Mouse (Mus musculus) layer of hippocampus, adult 18-20 months (tissue): ENCODE measurements around the gene Slc8a1. TPM values are rescaled to one million over a fixed set of nuclear protein-coding genes. Genes with fewer than 3 reads are reported as not detected.

Experiments used
- DNase-seq, 2 experiments: peaks; one replicate each; pipeline ENCODE4 v3.0.0; 2022; ENCODE audit warnings: low spot score in 2 of 2
- total RNA-seq, 2 experiments: library from RNA; stranded (reverse); gene quantifications; 2 replicates each; pipeline ENCODE4 v1.2.3; 2021

The Slc8a1 gene
- total RNA-seq, 2 experiments from 2014 or later, result 295 to 301 TPM

DNA sequence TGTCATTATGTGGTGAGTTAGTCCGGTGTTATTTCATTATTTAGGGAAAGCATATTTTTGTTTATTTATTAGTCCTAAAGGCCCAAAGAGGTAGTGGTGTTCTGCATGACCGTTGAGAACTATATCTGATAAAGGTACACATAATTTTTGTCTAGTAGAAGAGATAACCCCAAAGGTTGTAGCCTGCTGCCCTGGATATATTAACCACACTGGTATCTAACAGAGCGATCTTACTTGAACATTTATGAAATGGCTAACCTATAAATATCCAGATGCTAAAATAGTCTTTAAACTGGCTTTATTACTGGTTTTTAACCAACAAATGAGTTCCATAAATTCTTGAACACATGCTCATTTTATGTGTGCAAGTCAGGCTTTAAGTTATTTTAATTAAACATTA, 161.3 kb downstream of the Slc8a1 start:
- no peak for DNase-seq

DNA sequence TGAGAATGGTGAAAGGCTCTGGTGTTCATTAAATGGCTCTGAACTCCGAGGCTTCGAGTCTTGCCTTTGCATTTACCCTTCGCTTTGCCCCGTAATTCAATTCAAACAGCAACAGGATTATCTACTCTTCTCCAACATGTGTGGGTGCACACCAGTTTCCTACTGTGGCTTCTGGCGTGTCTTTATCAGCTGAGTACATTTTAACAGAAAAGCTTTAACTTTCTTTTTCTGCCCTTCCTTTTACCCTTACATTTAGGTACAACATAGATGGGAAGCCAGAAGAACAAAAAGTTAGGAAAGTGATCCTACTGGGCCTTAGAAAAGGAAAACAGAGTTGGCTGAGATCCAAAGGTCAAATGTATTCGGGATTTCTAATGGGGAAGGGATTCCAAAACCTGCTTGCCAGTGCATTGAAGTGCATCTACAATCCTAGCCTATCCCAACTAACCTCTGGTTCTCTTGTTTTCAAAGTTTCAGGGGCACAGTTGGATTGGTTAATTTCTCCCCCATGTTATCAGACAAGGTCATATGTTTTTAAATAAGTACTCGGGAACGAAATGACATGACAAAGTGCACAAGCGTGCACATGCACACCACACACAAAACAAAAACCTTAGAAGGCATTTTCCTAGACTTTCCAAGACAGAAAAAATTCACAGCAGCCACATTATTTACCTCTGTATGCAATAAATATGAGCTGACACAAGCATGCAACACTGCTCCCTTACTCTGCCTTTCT, 172.4 kb downstream of the Slc8a1 start:
- no peak for DNase-seq

DNA sequence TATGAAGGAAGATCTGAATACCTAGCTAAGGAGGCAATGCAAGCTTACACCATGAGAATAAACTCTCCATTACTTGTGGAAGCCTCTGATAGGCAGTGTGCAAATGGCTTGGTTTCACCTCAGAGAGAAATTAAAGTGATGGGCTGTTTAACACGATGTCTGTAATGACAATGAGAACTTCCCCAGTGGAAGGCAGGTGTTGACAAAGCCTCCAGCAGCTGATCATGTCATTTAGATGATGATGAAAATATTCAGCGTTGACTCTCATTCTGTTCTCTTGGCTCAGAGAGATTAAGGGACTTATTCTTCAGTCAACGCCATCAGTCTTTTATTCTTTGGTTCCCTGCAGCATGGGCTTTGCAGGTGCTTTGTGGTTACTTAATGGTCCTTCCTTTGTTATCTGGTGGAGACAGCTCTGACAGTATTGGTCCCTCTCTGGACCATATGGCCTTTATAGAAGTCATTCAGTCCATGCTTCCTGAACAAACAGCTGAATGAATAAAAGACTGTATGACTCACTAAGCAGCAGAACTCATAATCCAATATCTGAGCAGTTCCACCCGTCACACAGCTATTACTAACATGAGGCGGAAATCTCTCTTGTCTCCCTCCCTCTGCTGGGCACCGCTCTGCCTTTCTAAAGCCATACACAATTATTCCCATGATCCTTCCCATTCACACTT, 184.0 kb downstream of the Slc8a1 start:
- no peak for DNase-seq

DNA sequence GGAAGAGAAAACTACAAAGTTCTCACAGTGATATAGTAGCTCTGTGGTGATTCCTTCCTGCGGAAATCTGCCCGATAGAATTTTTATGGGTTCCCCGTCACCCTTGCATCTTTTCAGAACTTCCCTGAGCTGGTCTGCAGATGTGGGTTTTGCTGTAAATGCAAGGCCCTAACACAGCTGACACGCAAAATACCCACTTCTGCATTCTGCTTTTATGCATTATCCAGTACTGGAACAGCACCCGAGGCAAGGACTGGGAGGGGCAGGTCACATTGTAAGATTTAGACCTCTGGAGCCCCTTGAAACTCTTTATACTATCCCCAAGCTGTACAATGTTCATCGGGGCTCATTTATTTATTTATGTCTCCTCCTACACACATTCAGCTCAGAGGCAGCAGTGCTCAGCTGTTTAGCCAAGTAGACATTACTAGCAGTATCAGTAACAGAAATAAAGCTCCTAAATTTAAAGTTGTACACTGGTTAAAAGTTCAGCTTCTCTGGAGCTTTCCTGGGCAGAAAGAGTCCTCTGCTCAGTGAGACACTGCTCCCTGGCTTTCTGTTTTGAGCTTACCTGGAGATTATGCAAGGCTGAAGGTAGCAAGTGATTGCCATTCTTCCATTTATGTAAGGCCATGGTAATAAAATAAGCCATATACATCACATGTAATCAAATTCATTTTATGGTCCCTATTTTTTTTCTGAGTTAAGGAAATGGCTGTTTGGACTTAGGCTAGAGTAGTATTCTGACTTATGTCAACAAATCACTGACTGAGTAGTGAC, 186.1 kb downstream of the Slc8a1 start:
- DNase-seq, result no peak

DNA sequence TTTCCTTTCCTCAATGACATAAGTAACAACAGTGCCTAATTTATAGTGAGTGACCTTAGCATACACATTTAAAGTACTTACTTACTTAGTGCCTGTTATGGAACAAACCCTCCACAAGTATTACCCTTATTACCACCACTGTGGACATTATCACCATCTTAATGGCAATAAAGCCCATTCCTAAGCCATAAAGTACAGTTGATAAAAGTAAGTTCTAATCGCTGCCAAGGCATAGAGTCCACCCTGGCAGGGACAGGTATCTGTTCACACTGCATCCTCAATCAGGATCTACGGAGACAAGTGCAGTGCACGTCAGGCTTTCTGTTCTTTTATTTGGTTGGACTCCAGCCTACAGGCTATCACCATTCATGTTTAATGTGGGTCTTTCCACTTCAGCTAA, 187.3 kb downstream of the Slc8a1 start:
- DNase-seq, result no peak

DNA sequence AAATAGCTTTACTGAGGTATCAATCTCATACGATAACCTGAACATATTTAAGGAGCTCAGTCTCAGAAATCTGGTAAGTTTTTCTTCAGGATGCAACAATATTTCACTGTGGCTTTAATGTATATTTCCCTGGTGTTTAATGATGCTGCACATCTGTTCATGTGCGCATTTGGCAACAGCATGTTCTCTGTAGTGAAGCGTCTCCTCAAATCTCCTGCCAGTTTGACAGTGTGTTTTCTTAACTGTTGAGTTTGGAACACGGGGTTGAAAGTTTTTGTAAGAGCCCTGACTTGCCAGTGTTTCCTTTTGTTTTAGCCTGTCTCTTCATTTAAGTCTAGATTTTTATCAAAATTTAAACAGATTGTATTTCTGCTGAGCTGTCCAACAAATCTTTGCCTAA, 190.2 kb downstream of the Slc8a1 start:
- no peak for DNase-seq

DNA sequence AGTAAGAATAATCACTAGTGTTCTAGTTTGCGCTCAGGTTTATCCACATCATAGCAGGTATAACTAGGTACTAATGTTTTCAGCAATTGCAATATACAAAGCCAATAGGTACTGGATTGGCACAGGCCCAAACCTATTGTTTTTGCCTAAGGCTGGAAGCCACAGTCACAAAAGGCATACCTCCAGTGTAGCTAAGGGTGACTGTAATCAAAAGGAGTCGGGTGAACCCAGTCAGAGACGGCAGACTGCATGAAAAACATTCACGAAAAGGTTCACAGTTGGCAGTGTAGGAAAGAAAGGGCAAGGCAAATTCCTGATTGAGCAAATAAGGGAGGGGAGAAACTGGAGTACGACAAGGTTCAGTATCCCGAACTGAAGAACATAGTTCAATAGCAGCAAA, 191.7 kb downstream of the Slc8a1 start:
- DNase-seq, result no peak

DNA sequence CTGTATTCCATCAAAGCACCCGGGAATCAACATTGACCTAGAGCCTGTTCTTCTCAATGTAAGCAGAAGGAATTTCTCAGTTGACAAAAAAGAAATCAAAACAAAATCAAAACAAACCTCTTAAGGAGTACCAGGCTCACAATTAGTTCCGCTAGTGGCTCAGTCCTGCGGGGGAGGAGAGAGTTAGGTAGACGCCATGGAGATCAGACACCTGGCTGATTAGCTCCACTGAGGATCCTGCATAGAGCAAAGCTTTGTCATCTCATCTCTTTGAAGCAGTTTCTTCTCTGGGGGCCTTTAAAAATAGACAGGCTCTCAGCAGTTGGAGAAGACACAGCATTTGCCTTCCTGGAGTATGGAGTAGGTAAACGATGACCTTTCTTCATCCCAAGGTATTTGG, 192.2 kb downstream of the Slc8a1 start:
- no peak for DNase-seq

DNA sequence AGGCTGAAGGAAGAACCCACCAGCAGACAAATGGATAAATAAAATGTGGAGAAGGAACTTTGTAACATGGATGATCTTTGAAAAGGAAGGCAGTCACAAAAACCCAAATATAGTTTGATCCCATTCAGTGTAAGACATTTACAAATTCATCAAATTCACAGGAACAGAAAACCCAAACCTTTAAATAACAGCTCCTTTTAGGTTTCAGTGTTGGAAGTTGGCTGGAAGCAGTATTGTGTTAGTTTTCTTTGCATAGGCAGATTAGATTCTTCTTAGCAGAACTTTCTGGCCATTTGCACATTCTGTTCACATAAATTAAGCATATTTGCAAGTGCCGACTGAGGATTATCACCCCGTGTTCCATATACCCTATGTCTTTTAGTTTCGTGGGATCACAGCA, 193.3 kb downstream of the Slc8a1 start:
- no peak for DNase-seq

DNA sequence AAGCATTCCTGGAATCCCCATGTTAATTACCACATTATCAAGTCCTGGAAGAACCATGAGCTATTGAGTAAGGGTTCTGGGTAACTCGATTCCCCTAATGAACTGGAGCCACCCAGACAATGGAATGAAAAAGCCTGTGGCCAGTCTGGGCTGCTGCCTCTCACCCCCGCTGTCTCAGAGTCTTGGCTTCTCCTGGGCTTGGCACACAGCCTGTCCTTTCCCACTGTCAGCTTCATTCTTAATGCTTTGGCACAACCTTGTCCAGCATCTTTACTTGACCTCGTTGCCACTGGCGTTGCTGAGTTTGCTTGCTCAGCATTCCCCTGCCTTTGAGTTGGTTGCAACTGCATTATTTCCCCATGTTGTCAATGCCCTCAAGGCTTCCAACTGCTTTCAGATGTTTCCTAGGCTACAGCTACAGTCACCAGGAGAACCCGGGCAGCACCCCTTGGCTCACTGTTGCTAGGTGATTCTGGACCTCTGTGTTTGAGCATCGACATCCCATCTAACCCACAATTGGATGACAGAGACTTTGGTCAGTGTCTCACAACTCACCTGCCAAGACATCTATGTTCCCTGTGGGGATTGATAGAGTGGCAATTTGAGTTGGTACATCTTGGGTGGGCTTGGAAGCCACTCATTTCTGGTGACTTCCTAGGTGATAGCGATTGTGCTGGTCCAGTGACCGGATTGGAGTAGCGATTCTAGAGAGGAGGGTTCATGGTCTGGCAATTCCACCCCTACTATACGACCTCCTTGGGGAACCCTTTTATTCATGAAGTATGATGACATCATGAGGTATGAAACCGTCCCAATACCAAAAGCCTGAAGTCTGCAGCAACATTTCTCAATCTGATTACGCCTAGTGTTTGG, 195.6 kb downstream of the Slc8a1 start:
- DNase-seq, result peak in 1 of 2 experiments; percentile 50

DNA sequence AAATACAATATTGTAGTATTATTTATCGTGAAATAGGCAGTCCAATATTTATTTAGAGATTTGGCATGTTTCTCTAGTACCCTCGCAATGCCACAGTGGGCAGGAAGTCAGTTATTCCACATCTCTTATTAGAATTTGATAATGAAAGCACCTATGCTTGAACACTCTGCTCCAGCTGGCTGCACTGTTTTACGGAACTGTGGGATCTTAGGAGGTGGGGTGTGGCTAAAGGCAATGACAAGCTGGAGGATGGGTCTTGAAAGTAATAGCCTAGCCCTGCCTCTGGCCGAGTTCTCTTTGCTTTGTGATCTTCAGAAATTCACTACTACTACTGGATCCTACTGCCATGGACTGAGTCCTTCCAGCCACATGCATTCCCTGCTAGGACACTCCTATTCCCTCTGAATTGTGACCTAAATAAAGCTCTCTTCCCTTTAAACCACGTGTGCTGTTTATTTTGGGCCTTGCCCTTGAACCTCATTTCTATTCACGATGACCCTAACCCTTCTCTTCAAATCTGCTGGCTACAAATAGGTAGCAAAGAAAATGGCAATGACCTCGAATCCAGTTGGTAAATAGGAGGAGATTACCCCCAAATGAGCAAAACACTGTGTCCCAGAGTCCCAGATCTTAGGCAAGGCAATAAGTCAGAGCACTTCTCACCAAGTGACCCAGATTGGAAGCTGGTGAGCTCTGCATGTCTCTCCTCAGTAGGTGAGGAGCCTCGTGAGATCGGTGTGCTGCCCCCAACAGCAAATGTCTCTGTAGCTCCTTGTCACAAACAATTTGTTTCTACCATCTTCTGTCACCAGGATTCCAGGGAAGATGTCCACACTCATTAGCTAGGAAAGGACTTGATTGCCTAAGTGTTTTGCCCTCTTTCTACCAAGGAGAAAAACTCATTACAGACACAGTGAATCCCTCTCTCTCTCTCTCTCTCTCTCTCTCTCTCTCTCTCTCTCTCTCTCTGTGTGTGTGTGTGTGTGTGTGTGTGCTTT, 199.7 kb downstream of the Slc8a1 start:
- DNase-seq, result no peak

DNA sequence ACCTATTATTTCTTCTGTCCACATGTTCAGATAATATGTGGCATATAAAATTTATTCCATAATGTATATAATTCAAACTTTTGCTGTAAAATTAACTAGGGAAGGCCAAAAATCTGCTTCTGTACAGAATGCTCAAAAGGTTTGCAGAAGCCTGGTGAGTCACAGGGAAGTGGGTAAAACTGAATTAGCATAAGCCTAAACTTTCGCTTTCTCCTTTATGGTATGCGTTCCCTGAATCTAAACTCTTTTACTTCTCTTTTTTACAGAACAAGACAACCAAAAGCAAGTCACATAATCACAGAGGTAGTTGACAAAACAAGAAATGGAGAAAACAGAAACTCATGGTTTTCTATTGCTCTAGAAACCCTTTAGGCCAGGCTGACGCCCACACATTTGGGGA, 202.1 kb downstream of the Slc8a1 start:
- no peak for DNase-seq

DNA sequence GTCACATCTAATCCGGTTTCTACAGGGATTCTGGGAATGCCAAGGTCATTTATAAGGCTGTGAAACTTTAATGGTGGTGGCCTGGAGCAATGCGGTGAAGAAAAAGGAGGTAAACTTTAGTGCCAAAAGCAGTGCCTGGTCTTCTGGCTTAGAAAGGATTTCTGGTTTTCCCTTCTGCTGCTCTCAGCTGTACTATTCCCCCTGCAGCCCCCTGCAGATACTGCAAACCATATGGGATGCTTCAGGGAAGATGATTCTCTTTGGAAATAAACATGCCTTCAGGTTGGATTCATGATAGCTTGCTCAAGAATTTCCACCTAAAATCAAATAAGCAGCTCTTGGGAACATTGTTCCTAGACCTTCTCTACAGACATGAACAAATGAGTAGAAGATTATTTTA, 208.3 kb downstream of the Slc8a1 start:
- DNase-seq, result no peak

DNA sequence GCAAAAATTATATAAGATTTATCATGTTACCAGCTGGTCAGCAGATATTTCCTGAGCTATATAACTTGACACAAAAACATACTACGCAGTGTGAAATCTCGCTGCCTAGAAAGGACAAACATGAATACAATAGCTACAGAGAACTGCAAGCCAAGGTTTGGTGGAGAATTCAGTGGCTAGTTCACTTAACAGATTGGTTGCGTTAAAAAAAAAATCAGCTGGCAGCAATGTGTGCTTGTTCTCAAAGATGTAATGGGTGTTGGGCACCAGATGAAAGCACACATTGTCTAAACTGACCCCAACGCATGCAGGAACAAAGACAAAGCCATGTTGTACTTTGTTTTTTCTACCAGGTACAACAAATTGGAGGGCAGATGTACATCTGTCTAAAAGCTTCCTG, 209.2 kb downstream of the Slc8a1 start:
- peak in 1 of 2 experiments; percentile 29 for DNase-seq

DNA sequence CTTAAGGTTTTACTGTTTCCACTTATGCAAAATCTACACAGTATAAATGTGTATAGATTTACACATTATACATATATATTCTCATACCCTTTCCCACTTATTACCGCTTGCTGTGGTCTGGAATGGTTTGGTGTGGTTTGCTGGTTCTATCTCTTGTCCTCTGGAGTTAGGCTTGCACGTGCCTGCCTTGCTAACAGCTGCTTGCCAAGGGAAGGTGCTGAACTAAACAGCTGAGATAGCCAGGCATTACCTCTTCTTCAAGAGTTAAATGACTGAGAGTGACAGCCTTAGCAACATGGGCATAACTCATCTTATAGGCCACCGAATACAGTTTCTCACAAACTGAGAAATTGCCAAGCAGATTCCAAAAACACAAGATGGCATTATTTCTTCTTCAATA, 211.7 kb downstream of the Slc8a1 start:
- no peak for DNase-seq

DNA sequence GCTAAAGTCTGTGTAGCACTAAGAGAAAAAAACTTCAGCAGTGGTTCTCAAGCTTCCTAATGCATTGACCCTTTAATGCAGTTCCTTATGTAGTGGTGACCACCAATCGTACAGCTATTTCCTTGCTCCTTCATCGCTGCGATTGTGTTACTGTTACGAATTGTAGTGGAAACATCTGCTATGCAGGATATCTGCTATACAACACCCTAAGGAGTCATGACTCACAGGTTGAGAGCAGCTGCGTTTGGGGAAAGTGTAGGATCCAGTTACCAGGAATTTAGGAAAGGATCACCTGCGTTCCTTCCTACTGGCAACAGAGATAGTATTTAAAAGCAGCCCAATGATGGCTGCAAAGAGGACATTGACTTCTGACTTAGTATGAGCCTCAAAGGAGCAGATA, 213.4 kb downstream of the Slc8a1 start:
- DNase-seq, result no peak

DNA sequence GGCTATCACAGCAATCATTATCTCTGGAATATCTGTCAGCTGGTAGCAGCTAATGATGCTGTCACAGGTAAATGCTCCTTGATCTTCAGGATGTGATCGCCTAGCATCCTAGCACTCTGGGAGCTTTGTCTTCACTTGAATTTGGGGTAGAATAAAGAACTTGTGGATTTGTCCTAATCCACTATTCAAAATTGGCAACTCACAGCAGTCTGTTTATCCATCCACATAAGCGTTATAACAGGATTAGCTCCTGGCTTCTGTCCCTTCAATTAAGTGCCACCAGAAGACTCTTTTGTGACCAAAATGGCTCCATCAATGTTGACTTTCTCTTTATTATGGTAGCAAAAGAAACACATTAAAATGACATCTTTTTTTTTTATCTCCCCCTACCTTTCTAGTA, 214.2 kb downstream of the Slc8a1 start:
- no peak for DNase-seq

DNA sequence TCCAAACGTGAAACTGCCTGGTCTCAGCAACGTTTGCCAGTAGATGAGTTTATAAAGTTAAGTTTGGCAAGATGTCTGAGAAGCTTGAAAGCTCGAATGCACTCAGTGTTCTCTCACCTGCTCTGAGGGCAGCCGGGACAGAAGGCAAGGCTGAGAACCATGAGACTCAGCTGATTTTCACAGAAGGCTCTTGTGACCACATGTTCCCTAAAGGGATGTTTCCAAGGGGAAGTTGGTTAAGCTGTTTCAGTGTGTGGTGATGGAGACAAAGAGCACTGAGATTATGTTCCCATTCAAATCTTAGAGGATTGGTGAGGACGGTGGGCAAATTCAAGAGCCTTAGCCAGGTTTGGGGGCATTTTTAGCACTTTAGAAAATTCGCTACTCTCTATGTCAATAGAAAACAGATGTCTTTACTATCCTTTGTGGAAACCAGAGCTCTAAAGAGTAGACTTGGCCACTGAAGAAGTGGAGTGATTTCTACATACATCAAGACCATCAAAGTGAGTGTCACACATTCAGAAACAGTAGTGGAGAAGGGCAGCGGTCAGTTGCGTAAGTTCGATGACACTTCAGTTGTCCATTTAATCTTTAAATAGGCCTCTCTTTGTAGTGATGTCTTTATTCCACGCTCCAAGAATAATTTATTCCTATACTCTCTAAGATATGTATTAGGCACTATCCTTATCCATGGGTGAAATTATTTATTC, 219.7 kb downstream of the Slc8a1 start:
- no peak for DNase-seq

DNA sequence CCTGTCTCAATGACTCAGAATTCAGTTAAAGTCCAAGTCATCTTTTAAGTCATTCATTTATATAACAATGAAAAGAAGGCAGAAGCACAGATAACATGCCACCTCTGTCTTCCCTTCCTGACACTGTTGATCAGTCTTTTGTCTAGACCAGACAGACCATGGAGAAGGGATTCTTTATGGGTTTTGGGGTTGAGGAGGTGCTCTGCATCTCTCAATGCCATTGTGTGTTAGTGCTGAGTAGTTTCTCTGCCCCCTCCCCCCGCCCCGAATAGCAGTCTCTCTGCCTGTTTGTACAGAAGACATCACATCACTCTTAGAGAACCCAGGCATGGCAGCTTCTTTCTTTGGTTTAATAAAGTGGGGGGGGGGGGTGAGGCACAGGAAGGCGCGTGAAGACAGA, 222.0 kb downstream of the Slc8a1 start:
- DNase-seq, result no peak
